Mouse (Mus musculus): Measurements from ENCODE around the gene Olfr837. TPM values are rescaled to one million over a fixed set of nuclear protein-coding genes. Genes with fewer than 3 reads are reported as not detected.
"Not testable (repeated sequence)": the region's sequence is repeated elsewhere in the genome, so short reads cannot be mapped to it uniquely, and the experiment has no call there.

Olfr837 gene
- polyA plus RNA-seq (2016; fragmentation: Nextera tagmentation; extraction: Ambion mirVana): not detected in 2 replicates

DNA sequence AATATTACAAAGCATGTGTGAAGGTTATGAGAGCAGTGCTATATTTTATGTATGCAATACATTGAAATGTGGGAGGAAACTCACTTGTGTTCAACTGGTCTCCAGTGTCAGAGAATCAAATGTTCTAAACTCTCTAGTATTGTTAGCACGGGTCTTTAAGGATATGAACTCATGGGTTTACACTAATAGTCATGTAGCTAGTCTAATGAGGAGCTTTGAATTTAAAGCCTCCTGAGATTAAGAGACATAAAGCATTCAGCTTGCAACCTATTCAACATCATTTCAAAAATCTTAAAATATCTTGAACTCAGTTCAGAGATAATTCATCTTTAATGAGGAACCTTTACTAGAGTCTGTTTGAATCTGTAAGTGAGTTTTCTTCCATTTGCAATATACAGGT is at the start of gene Olfr837:
TSS of gene Olfr837 (plus strand) at position 301 of the 400 bp plus-strand sequence.
- Histone ChIP-seq H3K9me3 (peaks cover 9% of the 10 kb centered on the region; the same call in 1 of the 2 replicates), H3K27ac (replicated peaks) (no peak within 1 kb of the TSS), H3K27me3 (replicated peaks; ENCODE audit: low read depth, poor library complexity, severe bottlenecking) (no peaks in the 10 kb centered on the region), H3K36me3 (replicated peaks) (no peaks in the 10 kb centered on the region), H3K4me1 (no peaks in the 10 kb centered on the region), H3K4me3 (no peak within 1 kb of the TSS)
- no peak for DNase-seq (ENCODE audit: low spot score)
- 75% methylated on average over 1 of the region's 1 CpGs for WGBS

DNA sequence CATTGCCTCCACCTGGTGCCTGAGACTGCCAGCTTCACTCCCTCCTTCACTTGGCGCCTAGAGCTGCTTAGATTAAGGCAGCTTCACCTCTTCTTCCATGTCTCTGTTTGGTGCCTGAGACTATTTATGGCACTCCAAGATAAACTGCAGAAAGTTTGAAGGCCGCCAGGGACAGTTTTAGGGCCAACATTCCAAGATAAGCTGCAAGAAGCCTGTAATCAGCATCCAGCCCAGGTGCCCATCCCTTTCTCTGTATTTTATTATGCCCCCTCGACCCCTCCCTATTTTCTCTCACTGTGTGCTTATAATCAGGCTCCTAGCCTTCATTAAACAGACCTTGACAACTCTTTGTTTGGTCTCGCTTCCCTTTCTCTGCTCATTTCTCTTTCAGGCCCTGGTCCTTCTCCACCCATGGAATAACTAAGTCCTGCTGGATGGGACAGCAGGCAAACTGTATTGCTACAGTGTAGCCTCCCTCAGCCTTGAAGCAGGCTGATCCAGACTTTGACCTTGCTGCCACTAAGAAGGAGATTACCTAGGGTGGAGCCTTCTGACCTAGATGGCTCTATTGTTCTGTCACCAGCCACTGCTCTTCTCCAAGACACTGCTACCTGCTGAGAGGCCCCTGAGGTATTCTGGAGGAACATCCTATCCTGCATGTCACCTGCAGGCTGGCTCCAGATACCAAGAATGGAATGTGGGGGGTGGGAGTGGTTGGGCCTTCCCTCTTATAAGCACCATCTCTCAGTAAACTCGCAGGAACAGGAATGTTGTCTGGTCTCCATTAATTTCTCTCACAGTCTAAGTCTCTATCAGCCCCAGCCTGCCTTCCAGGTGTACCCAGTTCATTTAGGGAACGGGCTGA is 43.0 kb upstream of the Olfr837 start:
- peaks cover 24% of the 10 kb centered on the region for H3K9me3 ChIP-seq
- H3K4me3 ChIP-seq; H3K36me3 ChIP-seq (replicated peaks); H3K27ac ChIP-seq (replicated peaks); H3K27me3 ChIP-seq (replicated peaks; ENCODE audit: low read depth, poor library complexity, severe bottlenecking); H3K4me1 ChIP-seq; DNase-seq (ENCODE audit: low spot score): not testable (repeated sequence)
- 72% methylated on average over 6 of the region's 6 CpGs for WGBS

GRCm38 (mm10) chr9:19097286-19097685 is 38.8 kb upstream of the Olfr837 start:
- Histone ChIP-seq H3K9me3 (peaks cover 20% of the 10 kb centered on the region), H3K36me3 (replicated peaks) (no peaks in the 10 kb centered on the region), H3K27ac (replicated peaks) (no peak overlapping the region), H3K4me1 (no peaks in the 10 kb centered on the region), H3K4me3 (no peak overlapping the region), H3K27me3 (replicated peaks; ENCODE audit: low read depth, poor library complexity, severe bottlenecking) (no peaks in the 10 kb centered on the region)
- 84% methylated on average over 4 of the region's 4 CpGs for WGBS
- DNase-seq (ENCODE audit: low spot score): no peak

GRCm38 (mm10) chr9:19120082-19120481 is 16.0 kb upstream of the Olfr837 start, which contains the start of gene Olfr836:
TSS of gene Olfr836 (plus strand) at chr9:19120382.
- H3K4me3 ChIP-seq: no peak within 1 kb of the TSS
- H3K27ac ChIP-seq (replicated peaks): no peak within 1 kb of the TSS
- DNase-seq (ENCODE audit: low spot score): no peak
- H3K4me1 ChIP-seq: no peaks in the 10 kb centered on the region
- H3K36me3 ChIP-seq (replicated peaks): no peaks in the 10 kb centered on the region
- H3K27me3 ChIP-seq (replicated peaks; ENCODE audit: low read depth, poor library complexity, severe bottlenecking): no peaks in the 10 kb centered on the region
- peaks cover under 1% of the 10 kb centered on the region; the same call in 1 of the 2 replicates for H3K9me3 ChIP-seq

DNA sequence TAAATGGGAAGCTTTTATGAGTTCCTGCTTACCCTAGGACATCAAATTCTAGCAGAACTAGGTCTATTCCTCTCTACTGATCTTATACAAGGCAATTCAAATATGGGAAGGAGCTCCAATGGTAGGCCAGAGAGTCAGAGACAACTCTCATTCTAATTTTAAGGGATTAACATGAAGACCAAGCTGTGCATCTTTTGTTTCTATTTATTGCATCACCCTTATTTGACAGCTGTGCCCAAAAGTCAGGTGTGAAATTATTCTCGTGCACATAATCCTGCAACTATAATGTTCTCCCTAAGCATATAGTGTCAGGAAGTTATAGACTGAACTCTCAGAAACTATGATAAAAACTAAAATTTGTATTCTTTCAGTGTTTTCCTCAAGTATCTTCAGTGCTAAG is 41.1 kb downstream of the Olfr837 start, which contains the start of gene Olfr839-ps1:
TSS of gene Olfr839-ps1 (minus strand) at position 101 of the 400 bp plus-strand sequence.
- H3K27me3 ChIP-seq (replicated peaks; ENCODE audit: low read depth, poor library complexity, severe bottlenecking): no peaks in the 10 kb centered on the region
- H3K9me3 ChIP-seq: peaks cover 19% of the 10 kb centered on the region
- no peak within 1 kb of the TSS for H3K27ac ChIP-seq (replicated peaks)
- 87% methylated on average over 1 of the region's 1 CpGs for WGBS
- DNase-seq (ENCODE audit: low spot score): no peak
- H3K36me3 ChIP-seq (replicated peaks): no peaks in the 10 kb centered on the region
- no peak within 1 kb of the TSS for H3K4me3 ChIP-seq
- no peaks in the 10 kb centered on the region for H3K4me1 ChIP-seq

Other genes with a start within 250 kb of the Olfr837 start
- not detected in 2 replicates for gene Olfr832, start 199.2 kb upstream of the Olfr837 start, polyA plus RNA-seq (2016; fragmentation: Nextera tagmentation; extraction: Ambion mirVana)
- gene Olfr834, start 148.3 kb upstream of the Olfr837 start, polyA plus RNA-seq (2016; fragmentation: Nextera tagmentation; extraction: Ambion mirVana): not detected in 2 replicates
- not detected in 2 replicates for gene Olfr835, start 103.6 kb upstream of the Olfr837 start, polyA plus RNA-seq (2016; fragmentation: Nextera tagmentation; extraction: Ambion mirVana)
- gene Olfr836, start 15.9 kb upstream of the Olfr837 start, polyA plus RNA-seq (2016; fragmentation: Nextera tagmentation; extraction: Ambion mirVana): not detected in 2 replicates
- not detected in 2 replicates for gene Olfr839-ps1, start 41.0 kb downstream of the Olfr837 start, polyA plus RNA-seq (2016; fragmentation: Nextera tagmentation; extraction: Ambion mirVana)
- not detected in 2 replicates for gene Olfr843, start 115.7 kb downstream of the Olfr837 start, polyA plus RNA-seq (2016; fragmentation: Nextera tagmentation; extraction: Ambion mirVana)
- gene Olfr844, start 180.0 kb downstream of the Olfr837 start, polyA plus RNA-seq (2016; fragmentation: Nextera tagmentation; extraction: Ambion mirVana): not detected in 2 replicates
- gene Olfr845, start 200.1 kb downstream of the Olfr837 start, polyA plus RNA-seq (2016; fragmentation: Nextera tagmentation; extraction: Ambion mirVana): not detected in 2 replicates
- gene Olfr846, start 227.7 kb downstream of the Olfr837 start, polyA plus RNA-seq (2016; fragmentation: Nextera tagmentation; extraction: Ambion mirVana): not detected in 2 replicates
- not detected in 2 replicates for gene Olfr847, start 242.4 kb downstream of the Olfr837 start, polyA plus RNA-seq (2016; fragmentation: Nextera tagmentation; extraction: Ambion mirVana)